Mouse (Mus musculus): ENCODE data around the gene Fis1.

DNA sequence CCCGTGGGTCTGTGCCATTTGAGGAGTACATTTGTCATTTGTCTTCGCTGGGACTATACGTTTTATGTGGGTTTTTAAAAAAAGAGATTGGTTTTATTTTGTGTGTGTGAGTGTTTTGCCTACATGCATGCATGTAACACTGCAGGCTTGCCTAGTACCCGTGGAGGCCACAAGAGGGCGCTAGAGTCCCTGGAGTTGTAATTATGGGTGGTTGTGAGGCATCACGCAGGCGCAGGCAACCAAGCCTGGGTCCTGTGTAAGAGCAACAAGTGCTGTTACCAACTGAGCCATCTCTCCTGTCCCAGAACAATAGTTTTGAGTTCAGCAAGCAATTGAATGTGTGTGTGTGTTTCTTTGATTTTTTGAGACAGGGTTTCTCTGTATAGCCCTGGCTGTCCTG, 13.8 kb upstream of the Fis1 start:
- TF ChIP-seq MYC (IDR thresholded peaks at IDR 0.05; ENCODE audit: low read depth, low read length) (no peak), ZNF384 (IDR thresholded peaks at IDR 0.05; ENCODE audit: low read depth, low read length) (no peak), JUND (conservative IDR thresholded peaks at IDR 0.05; ENCODE audit: low read depth, low read length) (no peak), POLR2A (IDR thresholded peaks at IDR 0.05; ENCODE audit: low read depth, low read length) (no peak), ZC3H11A (IDR thresholded peaks at IDR 0.05; ENCODE audit: low read depth, low read length) (no peak)
